Mouse (Mus musculus) liver, adult (tissue): Measurements from ENCODE around the gene Rnf145.

Experiments
- GATA4 ChIP-seq: IDR thresholded peaks from 2 replicates; pipeline ENCODE4 v1.6.1; 2014; ENCODE audit warnings: mild to moderate bottlenecking, low read length; ENCODE audit not compliant: insufficient replicate concordance

Rnf145 gene

DNA sequence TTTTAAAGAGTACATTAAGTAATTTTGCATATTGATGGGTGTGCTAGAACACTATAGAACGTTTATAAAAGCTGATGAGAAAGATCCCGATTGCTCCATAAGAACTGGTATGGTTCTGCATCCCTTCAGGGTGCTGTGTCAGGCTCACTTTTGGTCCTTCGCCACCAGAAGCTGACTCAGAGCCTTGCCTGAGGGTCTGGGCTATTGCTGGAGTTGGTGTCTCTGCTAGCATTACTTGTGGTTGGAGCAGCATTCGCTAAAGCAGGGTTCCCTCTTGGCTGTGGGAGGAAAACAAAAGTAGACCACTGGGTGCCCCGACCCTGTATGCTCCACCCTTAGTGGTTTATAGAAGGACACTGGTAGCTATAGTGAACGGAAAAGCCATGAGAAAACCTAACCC, 40.7 kb downstream of the Rnf145 start:
- TF ChIP-seq GATA4, result no peak

DNA sequence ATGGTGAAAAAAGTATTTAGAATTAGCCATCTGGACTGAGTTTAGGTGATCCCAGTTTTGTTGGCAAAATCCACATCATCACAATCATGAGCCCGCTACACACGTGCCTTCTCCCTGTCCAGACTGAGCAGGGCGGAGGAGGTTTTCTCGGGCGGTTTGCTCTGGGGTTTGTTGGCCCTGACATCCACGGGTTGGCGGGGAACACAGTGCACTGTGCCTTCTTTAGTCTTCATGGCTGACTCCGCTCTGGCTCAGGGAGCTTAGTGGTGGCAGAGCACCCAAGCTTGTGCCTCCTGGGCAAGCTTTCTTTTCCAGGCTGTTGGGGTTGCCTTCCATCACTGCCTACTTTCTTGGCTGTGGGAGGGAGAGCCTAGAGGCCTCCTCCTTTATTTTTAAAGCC, 41.6 kb downstream of the Rnf145 start:
- TF ChIP-seq GATA4, result no peak

DNA sequence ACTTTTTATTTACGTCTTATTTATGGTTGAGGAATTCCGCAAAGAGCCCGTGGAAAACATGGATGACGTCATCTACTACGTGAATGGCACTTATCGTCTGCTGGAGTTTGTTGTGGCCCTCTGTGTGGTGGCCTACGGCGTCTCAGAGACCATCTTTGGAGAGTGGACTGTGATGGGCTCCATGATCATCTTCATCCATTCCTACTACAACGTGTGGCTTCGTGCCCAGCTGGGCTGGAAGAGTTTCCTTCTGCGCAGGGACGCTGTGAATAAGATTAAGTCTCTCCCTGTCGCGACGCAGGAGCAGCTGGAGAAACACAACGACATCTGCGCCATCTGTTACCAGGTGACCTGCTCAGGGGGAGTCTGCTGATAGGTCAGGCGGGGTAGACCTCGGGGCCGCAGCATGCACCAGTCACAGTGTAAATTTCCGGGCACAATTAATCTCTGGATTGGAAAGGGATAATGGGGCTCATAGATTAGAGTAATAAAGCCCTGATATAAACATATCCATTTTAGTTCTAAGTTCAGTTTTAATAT, 42.8 kb downstream of the Rnf145 start:
- no peak for TF ChIP-seq GATA4

DNA sequence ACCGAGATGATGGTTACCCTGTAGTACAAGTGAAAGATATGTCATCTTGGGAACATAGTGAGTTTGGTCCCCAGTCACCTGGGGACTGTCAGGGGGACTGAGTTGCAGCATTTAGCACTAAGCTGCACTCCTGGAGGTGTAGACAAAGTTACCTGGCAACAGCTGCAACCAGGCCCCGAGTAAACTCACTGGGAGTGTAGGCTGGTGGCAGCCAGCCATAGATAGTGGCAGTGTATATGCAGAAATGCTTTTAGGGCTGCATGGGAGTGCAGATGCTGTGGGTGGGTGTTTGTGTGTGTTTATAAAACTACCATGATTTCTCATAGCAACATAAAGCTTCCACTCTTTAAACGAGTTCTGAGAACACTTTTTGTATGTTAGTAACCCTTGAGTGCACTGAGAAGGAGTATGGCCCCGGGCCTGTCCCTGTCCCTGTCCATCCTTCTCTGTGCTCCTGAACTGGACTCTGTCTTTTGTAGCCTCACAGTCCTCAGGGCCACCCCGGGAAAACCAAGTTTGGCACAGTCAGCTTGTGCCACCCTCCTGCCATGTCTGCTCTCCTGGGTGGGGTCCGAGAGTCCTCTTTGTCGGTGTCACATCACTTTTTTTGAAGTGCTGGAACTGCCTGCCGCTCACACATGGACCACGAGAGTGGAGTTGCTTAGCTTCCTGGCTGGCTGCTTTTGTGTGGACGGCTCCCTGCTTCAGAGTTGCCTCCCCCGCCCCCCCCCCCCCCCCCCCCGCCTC, 43.8 kb downstream of the Rnf145 start:
- no peak for TF ChIP-seq GATA4

DNA sequence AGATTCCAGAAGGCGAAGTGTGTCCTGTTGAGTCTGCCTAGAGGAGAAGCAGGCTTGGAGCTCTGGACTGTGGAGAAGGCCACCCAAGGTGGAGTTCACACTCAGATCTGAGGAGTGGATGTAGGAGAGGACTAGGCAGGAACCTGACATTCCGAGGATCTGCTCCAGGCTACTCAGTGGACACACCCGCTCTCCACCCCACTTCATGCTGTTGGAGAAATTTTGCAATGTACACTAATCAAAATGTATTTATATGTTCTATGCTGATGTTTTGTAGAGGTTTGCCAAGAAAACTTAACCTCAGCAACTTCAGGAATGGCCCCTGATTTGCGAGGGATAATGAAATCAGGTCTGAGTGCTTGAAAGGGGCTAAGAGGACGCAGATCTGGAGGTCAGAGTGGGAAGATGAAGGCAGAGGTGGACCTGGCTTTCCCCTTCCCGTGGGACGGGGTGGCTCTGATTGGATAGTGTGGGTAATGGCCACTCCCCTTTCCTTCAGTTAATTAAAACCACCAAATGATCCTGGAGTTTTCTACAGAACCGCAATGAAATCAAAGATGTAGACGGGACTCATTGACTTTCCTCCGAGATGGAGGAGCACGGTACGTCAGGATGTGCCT, 45.6 kb downstream of the Rnf145 start:
- no peak for TF ChIP-seq GATA4

DNA sequence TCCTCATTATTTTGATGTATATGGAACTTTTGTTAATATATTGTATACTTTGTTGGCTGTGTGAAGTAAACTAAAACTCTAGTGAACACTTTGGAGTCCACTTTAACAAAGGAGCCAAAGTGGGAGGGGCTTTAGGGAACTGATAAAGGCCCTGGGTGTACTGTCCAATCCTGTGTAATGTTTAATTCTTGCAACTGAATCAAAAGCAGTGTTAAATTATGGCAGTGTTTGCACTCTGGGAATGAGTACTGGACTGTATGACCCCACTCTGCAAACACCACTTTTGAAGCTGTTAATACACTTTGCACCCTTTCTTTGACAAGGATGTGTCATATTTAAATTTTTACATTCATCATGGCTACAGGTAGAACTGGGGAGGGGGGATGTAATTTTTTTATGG, 46.2 kb downstream of the Rnf145 start:
- no peak for TF ChIP-seq GATA4

DNA sequence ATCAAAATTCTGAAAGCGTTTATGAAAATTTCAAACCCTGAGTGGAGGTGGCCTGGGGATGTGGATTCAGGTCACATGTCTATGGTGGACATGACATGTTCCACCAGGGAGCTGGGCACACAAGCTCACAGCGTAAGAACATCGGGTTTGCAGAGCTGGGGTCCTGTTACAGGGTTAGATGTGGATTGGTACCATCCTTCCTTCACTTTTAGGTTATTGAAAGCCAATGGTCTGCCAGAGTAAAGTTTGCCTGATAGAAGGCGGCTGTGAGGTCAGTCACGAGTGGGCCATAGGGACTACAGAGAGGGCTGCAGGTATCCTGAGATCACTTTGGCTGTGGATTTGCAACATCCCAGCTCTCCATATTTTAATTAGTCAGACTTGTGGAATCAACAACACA, 54.0 kb downstream of the Rnf145 start:
- no peak for TF ChIP-seq GATA4

DNA sequence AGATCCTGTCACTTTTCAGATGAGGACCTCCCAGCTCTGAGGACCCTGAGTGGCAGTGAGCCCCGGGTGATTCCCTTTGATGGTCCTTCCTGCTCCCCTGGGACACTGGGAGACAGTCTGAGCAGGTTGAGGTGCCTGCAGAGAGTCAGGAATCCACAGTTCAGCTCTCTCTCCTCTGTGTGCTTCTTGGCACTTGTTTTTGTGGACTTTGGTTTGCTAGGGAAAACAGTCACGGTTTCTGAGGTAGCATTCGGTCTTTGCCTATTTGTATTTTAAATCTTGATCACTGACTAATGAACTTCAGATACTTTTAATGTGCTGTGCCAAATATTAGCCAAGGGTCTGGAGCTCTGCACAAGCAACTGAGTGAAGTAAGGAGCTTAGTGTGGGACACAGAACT, 54.6 kb downstream of the Rnf145 start:
- no peak for TF ChIP-seq GATA4

DNA sequence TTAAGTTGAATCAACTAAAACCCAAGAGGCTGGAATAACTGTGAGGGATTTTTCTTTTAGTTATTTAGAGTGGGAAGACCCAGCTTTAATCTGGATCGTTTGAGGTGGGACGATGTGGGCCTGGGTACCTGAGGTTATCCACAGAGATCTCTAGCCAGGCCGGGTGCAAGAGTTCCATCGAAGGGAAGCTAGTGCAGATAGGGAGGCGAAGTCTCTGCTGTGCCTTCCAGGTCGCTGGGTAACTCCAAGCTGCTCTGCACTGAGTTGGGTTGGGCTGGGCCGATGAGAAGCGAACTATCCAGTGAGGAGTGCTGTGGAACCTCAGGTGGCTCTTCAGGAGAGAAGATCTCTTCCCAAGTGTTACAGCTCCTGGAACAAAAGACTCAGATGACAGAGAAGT, 55.6 kb downstream of the Rnf145 start:
- TF ChIP-seq GATA4, result no peak

DNA sequence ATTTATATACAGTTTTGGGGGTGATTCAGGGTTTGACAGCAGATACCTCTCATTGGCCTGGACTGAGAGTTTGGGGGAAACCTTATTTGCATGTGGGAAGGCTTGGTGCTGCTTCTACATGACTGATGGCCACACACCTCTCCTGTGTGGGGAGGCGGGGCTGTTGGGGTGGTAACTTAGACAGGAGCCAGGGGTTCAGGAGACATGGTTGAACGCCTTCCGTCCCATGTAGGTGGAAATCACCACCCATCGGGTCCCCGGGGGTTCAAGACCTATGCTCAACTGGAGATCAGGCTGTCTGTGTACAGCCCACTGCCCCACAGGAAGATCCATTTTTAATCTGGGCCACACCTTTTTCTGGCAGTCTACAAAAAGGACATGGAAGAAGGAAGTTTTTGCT, 56.1 kb downstream of the Rnf145 start:
- TF ChIP-seq GATA4, result no peak

DNA sequence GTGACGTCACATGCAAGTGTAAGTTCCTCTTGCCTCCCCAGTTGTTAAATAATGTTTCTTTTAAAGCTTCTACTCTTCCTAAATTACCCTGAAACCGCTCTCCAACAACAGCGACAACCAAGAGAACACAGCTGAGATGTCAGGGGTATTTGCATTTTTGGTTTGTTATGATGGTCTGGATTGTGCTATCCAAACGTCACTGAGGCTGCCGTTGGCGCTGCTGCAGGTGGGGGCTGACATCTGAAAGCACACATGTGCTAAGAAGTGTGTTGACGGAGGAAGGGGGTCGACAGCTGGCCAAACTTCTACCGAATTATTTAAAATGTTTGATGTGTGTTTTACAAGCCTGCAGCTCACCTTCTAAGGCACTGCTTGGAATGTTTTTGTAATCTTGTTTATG, 59.1 kb downstream of the Rnf145 start:
- no peak for TF ChIP-seq GATA4

DNA sequence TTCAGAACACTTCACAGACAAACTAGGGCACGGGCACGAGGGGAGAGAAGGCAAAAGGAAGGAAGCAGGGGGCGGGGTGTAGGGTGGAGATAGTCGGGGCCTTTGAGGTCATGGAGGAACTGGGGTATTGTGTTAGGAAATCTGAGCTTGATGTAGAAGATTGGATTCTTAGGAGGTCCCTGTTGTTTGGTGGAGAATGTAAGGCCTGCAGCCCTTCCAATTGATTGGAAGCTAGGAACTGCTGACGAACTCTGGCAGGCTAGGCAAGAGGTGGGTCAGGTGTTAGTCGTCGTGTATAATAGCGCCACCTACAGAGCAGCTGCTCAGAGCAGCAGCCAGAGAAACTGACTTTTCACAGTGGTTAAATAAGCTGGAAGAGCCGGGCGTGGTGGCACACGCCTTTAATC, 62.5 kb downstream of the Rnf145 start:
- peak; percentile 38; the same call in 1 of the 2 replicates for TF ChIP-seq GATA4

DNA sequence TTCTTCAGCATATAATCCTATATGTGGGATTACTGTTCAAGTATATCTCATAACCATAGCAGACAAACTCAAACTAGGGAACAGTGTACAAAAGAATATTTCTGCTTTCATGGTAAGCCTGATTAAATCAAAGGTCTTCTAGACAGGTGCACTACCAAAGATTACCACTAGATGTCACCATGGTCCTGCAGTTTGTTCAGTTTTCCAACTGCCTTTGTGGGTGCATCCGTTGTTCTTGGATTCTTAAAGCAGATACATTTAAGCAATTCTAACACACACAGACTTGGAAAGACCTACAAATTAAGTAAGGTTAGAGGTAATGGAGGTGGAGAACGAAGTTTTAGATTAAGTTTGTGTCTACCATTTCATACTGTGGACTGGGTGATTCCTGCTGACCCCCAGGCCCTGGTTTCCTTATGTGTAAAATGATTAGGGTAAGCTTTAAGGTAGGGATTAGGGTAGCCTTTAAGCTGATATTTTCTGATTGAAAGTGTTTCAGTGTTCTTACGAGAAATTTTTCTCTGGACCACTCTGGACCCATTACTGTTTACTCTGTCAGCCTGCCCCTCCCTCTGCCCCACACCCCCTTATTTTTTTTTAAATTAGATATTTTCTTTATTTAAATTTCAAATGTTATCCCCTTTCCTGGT, 67.4 kb downstream of the Rnf145 start:
- TF ChIP-seq GATA4, result no peak

DNA sequence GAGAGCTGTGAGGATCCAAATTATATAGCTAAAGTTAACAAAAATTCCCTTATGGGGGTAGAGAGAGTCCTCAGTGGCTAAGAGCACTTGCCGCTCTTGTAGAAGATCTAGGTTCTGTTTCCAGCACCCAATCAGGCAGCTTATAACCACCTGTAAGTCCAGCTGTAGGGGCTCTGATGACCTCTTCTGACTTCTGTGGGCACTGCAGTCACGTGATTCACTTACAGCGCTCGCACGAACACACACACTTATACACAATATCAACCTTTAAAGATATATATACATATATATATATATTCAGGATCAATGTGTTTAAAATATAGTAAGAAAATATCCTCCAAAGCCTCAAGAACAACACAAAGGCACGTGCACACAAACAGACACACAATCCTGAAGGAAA, 74.3 kb downstream of the Rnf145 start:
- no peak for TF ChIP-seq GATA4

DNA sequence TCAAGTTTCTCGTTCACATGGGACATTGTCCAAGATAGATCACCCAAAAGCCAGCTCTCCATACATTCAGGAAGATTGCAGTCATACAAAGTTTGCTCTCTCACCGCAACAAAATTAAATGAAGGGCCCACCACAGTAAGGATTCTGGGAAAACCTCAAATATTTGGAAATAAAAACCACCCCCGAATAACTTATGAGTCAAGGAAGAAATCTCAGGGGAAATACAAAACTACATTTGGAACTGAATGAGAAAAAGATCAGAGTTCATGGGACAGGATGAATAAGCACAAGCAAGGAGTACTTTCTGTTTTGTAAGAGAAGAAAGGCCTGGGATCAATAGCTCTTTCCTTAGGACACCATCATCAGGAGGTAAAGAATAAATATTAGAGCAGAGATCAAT, 76.0 kb downstream of the Rnf145 start:
- no peak for TF ChIP-seq GATA4

DNA sequence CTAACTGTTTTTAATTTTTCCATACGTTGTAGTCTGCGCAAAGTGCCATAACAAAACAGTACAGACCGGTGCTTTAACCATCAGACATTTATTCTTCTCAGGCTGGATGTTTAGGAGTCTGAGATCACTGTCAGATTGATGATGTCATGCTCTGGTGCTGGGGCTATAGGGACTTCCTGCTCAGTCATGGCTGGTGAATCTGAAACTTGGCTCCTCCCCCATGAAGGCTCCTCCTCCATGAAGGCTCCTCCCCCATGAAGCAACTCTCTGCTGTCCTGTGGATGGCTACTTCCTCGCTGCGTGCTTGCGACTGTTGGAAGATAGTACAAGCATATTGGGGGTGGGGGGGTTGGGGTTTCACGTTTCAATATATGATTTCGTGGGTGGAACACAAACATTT, 88.1 kb downstream of the Rnf145 start:
- TF ChIP-seq GATA4, result no peak
